Mouse (Mus musculus) thymus, postnatal 4 days (tissue): ENCODE results near the gene Tnip2.
A peak's percentile ranks its signal among the peaks of the same experiment; 100 is the strongest.

Experiments used
- DNase-seq: peaks from one replicate; pipeline ENCODE4 v3.0.0; 2021

Tnip2 gene

GRCm38 (mm10) chr5:34521337-34521736 is 7.5 kb upstream of the Tnip2 start:
- peak; percentile 31 for DNase-seq

- peak; percentile 71 for DNase-seq
Observed at GRCm38 (mm10) chr5:34520458-34521209, 6.8 kb upstream of the Tnip2 start.

- peak; percentile 10 for DNase-seq
Observed at GRCm38 (mm10) chr5:34519389-34519910, 5.7 kb upstream of the Tnip2 start.

GRCm38 (mm10) chr5:34517913-34518312 is 4.1 kb upstream of the Tnip2 start:
- DNase-seq: peak; percentile 95

- peak; percentile 4 for DNase-seq
Observed at GRCm38 (mm10) chr5:34515096-34515495, 1.3 kb upstream of the Tnip2 start.

GRCm38 (mm10) chr5:34514218-34514566 is 401 bp upstream of the Tnip2 start:
- no peak for DNase-seq

- no peak for DNase-seq
Observed at GRCm38 (mm10) chr5:34512486-34512885, 1.3 kb downstream of the Tnip2 start.

GRCm38 (mm10) chr5:34502821-34503220 is 11.0 kb downstream of the Tnip2 start:
- no peak for DNase-seq

GRCm38 (mm10) chr5:34502411-34502810 is 11.4 kb downstream of the Tnip2 start:
- no peak for DNase-seq

- no peak for DNase-seq
Observed at GRCm38 (mm10) chr5:34501588-34501987, 12.2 kb downstream of the Tnip2 start.

GRCm38 (mm10) chr5:34500886-34501285 is 12.9 kb downstream of the Tnip2 start:
- no peak for DNase-seq

- no peak for DNase-seq
Observed at GRCm38 (mm10) chr5:34496745-34497144, 17.0 kb downstream of the Tnip2 start.

GRCm38 (mm10) chr5:34489418-34489787 is 24.4 kb downstream of the Tnip2 start:
- DNase-seq: no peak

- no peak for DNase-seq
Observed at GRCm38 (mm10) chr5:34488741-34489417, 24.9 kb downstream of the Tnip2 start.

- DNase-seq: no peak
Observed at GRCm38 (mm10) chr5:34487320-34488090, 26.3 kb downstream of the Tnip2 start.

- no peak for DNase-seq
Observed at GRCm38 (mm10) chr5:34485731-34486130, 28.1 kb downstream of the Tnip2 start.

- no peak for DNase-seq
Observed at GRCm38 (mm10) chr5:34480926-34481325, 32.9 kb downstream of the Tnip2 start.

- DNase-seq: no peak
Observed at GRCm38 (mm10) chr5:34468039-34468775, 45.6 kb downstream of the Tnip2 start.

- no peak for DNase-seq
Observed at GRCm38 (mm10) chr5:34466648-34467047, 47.1 kb downstream of the Tnip2 start.

- DNase-seq: peak; percentile 44
Observed at GRCm38 (mm10) chr5:34466079-34466478, 47.7 kb downstream of the Tnip2 start.

GRCm38 (mm10) chr5:34461841-34462240 is 52.0 kb downstream of the Tnip2 start:
- no peak for DNase-seq

GRCm38 (mm10) chr5:34461294-34461693 is 52.5 kb downstream of the Tnip2 start:
- no peak for DNase-seq

GRCm38 (mm10) chr5:34458994-34459393 is 54.8 kb downstream of the Tnip2 start:
- no peak for DNase-seq
